Mouse (Mus musculus): ENCODE measurements around the gene 1810049J17Rik.
"Not testable (repeated sequence)": the region's sequence is repeated elsewhere in the genome, so short reads cannot be mapped to it uniquely, and the experiment has no call there.

1810049J17Rik gene

GRCm38 (mm10) chr15:12321788-12322621, at the start of gene 1810049J17Rik:
Gene 1810049J17Rik (minus strand): TSS chr15:12321899.
- in situ Hi-C loops (cut with MboI; ENCODE audit: low sequenced_read_pairs): no loop called here

- in situ Hi-C loops (cut with MboI; ENCODE audit: low sequenced_read_pairs): loop anchor here (5.0 to 10.0 kb wide), 2 partner anchors 211 to 424 kb away; no protein-coding TSS in a partner anchor
Observed at GRCm38 (mm10) chr15:12371183-12371582, 49.5 kb upstream of the 1810049J17Rik start.

GRCm38 (mm10) chr15:12370096-12370495, 48.4 kb upstream of the 1810049J17Rik start:
- in situ Hi-C loops (cut with MboI; ENCODE audit: low sequenced_read_pairs): loop anchor here (5.0 to 10.0 kb wide), 2 partner anchors 212 to 425 kb away; no protein-coding TSS in a partner anchor

GRCm38 (mm10) chr15:12368850-12369249, 47.2 kb upstream of the 1810049J17Rik start:
- in situ Hi-C loops (cut with MboI; ENCODE audit: low sequenced_read_pairs): no loop called here

- in situ Hi-C loops (cut with MboI; ENCODE audit: low sequenced_read_pairs): no loop called here
Observed at GRCm38 (mm10) chr15:12368357-12368756, 46.7 kb upstream of the 1810049J17Rik start.

GRCm38 (mm10) chr15:12367306-12368080, 45.8 kb upstream of the 1810049J17Rik start:
- in situ Hi-C loops (cut with MboI; ENCODE audit: low sequenced_read_pairs): no loop called here

GRCm38 (mm10) chr15:12366580-12367305, 45.0 kb upstream of the 1810049J17Rik start:
- in situ Hi-C loops (cut with MboI; ENCODE audit: low sequenced_read_pairs): not testable (repeated sequence)

GRCm38 (mm10) chr15:12366072-12366469, 44.4 kb upstream of the 1810049J17Rik start:
- in situ Hi-C loops (cut with MboI; ENCODE audit: low sequenced_read_pairs): no loop called here

GRCm38 (mm10) chr15:12365416-12366071, 43.8 kb upstream of the 1810049J17Rik start:
- in situ Hi-C loops (cut with MboI; ENCODE audit: low sequenced_read_pairs): no loop called here

- in situ Hi-C loops (cut with MboI; ENCODE audit: low sequenced_read_pairs): no loop called here
Observed at GRCm38 (mm10) chr15:12364096-12364495, 42.4 kb upstream of the 1810049J17Rik start.

- in situ Hi-C loops (cut with MboI; ENCODE audit: low sequenced_read_pairs): no loop called here
Observed at GRCm38 (mm10) chr15:12362701-12363040, 41.0 kb upstream of the 1810049J17Rik start.

- in situ Hi-C loops (cut with MboI; ENCODE audit: low sequenced_read_pairs): no loop called here
Observed at GRCm38 (mm10) chr15:12362001-12362700, 40.5 kb upstream of the 1810049J17Rik start.

GRCm38 (mm10) chr15:12360519-12361212, 39.0 kb upstream of the 1810049J17Rik start:
- in situ Hi-C loops (cut with MboI; ENCODE audit: low sequenced_read_pairs): no loop called here

- in situ Hi-C loops (cut with MboI; ENCODE audit: low sequenced_read_pairs): no loop called here
Observed at GRCm38 (mm10) chr15:12358384-12358783, 36.7 kb upstream of the 1810049J17Rik start.

- in situ Hi-C loops (cut with MboI; ENCODE audit: low sequenced_read_pairs): no loop called here
Observed at GRCm38 (mm10) chr15:12357459-12357858, 35.8 kb upstream of the 1810049J17Rik start.

GRCm38 (mm10) chr15:12355907-12356306, 34.2 kb upstream of the 1810049J17Rik start:
- in situ Hi-C loops (cut with MboI; ENCODE audit: low sequenced_read_pairs): no loop called here

- in situ Hi-C loops (cut with MboI; ENCODE audit: low sequenced_read_pairs): no loop called here
Observed at GRCm38 (mm10) chr15:12355261-12355660, 33.6 kb upstream of the 1810049J17Rik start.

- in situ Hi-C loops (cut with MboI; ENCODE audit: low sequenced_read_pairs): no loop called here
Observed at GRCm38 (mm10) chr15:12354281-12354810, 32.6 kb upstream of the 1810049J17Rik start.

GRCm38 (mm10) chr15:12351470-12351869, 29.8 kb upstream of the 1810049J17Rik start:
- in situ Hi-C loops (cut with MboI; ENCODE audit: low sequenced_read_pairs): no loop called here
